Mouse (Mus musculus) CH12.LX (cell line): ENCODE data around the gene Hist1h2af.

Source experiments
- BHLHE40 ChIP-seq: IDR thresholded peaks from 2 replicates; pipeline ENCODE4 v1.6.1; 2011; ENCODE audit warnings: mild to moderate bottlenecking, low read depth, low read length, improper control_type of control experiment
- E2F4 ChIP-seq: IDR thresholded peaks from 2 replicates; pipeline ENCODE4 v1.6.1; 2011; ENCODE audit warnings: low read depth, low read length, improper control_type of control experiment; ENCODE audit not compliant: insufficient replicate concordance
- EP300 ChIP-seq: IDR thresholded peaks from 2 replicates; pipeline ENCODE4 v1.6.1; 2011; ENCODE audit warnings: low read length, improper control_type of control experiment
- MAX ChIP-seq: IDR thresholded peaks from 2 replicates; pipeline ENCODE4 v1.6.1; 2011; ENCODE audit warnings: low read length, improper control_type of control experiment
- MYC ChIP-seq: IDR thresholded peaks from 2 replicates; pipeline ENCODE4 v1.6.1; 2011; ENCODE audit warnings: low read depth, mild to moderate bottlenecking, improper control_type of control experiment, low read length
- NELFE ChIP-seq: IDR thresholded peaks from 2 replicates; pipeline ENCODE4 v1.6.1; 2011; ENCODE audit warnings: low read depth, low read length, improper control_type of control experiment
- SMC3 ChIP-seq: IDR thresholded peaks from 2 replicates; pipeline ENCODE4 v1.6.1; 2011; ENCODE audit warnings: low read depth, low read length, improper control_type of control experiment
- TBP ChIP-seq: conservative IDR thresholded peaks from 2 replicates; pipeline ENCODE4 v1.6.1; 2011; ENCODE audit warnings: low read depth, low read length, improper control_type of control experiment
- USF2 ChIP-seq: conservative IDR thresholded peaks from 2 replicates; pipeline ENCODE4 v1.6.1; 2011; ENCODE audit warnings: low read depth, low read length, improper control_type of control experiment

- TF ChIP-seq EP300, result no peak
- no peak for TF ChIP-seq BHLHE40
- TF ChIP-seq SMC3, result no peak
- TF ChIP-seq MAX, result no peak
- TF ChIP-seq NELFE, result no peak
- no peak for TF ChIP-seq TBP
- TF ChIP-seq USF2, result no peak
- TF ChIP-seq MYC, result no peak
- no peak for TF ChIP-seq E2F4
Observed at GRCm38 (mm10) chr13:23552962-23553361, 19.3 kb downstream of the Hist1h2af start, which contains the start of gene Hist1h1d.
